Mouse (Mus musculus) naive thymus-derived CD4-positive, alpha-beta T cell, adult 2 months (primary cell): ENCODE measurements around the gene Prl8a1.

Experiments used
- DNase-seq: peaks from one replicate; pipeline ENCODE4 v3.0.0-alpha.2; 2011; ENCODE audit warnings: low read depth

The Prl8a1 gene

GRCm38 (mm10) chr13:27582071-27582470 is at the start of gene Prl8a1:
Gene Prl8a1 (minus strand): TSS chr13:27582171.
- no peak for DNase-seq

- DNase-seq: no peak
These were observed 28.5 kb upstream of the Prl8a1 start, which contains the start of gene Prl7b1 for GRCm38 (mm10) chr13:27610482-27610881. Gene Prl7b1 (minus strand): TSS chr13:27610582.

DNA sequence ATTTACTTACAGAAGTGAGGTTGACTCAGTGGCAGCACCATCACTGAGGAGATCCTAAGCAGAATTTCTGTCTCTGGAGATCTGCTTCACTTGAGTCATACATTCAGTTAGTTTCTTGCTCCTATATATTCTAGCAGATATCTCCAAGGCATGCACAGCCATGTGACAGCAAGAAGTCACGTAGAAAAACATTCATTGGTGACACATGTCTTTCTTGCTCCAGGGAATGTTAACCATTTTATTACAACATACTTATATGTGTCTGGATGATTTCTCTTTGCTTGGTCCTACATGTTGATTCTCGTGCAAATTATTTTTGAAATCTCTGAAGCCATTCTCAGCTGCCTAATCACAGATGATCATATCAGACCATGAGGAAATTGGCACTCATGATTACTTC is 17.5 kb downstream of the Prl8a1 start, which contains the start of gene Prl8a9:
TSS of gene Prl8a9 (minus strand) at position 101 of the 400 bp plus-strand sequence.
- DNase-seq: no peak

DNA sequence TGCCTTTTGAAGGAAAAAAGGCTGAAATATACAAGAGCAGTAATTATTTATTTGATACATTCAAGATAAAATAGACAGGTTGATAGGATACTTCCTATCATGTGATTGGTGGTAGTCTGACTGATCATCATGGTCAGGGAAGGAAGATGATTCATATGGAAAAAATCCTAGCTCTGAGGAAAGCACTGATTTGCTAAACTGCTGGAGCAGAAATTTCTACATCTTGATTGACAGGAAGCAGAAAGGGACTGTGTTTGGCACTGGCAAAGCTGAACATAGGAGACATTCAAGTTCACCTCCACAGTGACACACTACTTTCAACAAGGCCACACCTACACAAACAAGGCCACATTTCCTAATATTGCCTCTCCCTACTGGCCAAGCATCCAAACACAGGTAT is 28.6 kb downstream of the Prl8a1 start:
- DNase-seq: no peak
